Mouse (Mus musculus) splenic B cell, adult 2 months (primary cell): ENCODE data around the gene Gm128.

ENCODE experiments used
- DNase-seq: peaks from one replicate; pipeline ENCODE4 v3.0.0-alpha.2; 2011; ENCODE audit warnings: low read depth, low spot score
- H3K27me3 ChIP-seq: 2 replicates; pipeline ENCODE4 v1.6.1; 2012; ENCODE audit warnings: mild to moderate bottlenecking, low read length, moderate library complexity, mixed read lengths; ENCODE audit not compliant: control insufficient read depth, poor library complexity, insufficient read depth, severe bottlenecking
- H3K36me3 ChIP-seq: 2 replicates; pipeline ENCODE4 v1.6.1; 2012; ENCODE audit warnings: mild to moderate bottlenecking, low read length, moderate library complexity, mixed read lengths; ENCODE audit not compliant: control insufficient read depth, poor library complexity, insufficient read depth, severe bottlenecking

Gene Gm128

DNA sequence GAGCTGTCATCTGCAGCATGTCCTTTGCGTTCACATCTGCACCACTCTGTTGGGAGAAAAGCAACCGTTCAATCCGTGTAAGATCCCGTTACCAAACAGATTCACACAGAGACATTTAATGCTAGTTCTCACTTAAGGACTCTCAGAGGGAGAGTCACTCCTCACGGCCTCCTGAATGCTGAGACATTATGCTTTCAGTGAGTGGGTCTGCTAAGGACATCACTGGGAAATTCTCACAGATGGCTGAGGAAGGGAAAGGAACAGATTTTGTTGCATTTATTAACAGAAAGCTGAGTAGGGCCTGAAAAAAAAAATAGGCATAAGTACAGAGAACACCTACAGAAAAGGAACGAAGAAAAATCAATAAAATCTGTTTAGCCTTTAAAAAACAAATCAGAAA lies 37.5 kb downstream of the Gm128 start:
- no peak for DNase-seq

GRCm38 (mm10) chr3:95200562-95200961 lies 40.8 kb downstream of the Gm128 start:
- no peak for DNase-seq
- H3K27me3 ChIP-seq, result no peaks in the 10 kb centered on the region
- peaks cover 24% of the 10 kb centered on the region for H3K36me3 ChIP-seq

More for the DNA sequence above, 37.5 kb downstream of the Gm128 start:
- Histone ChIP-seq H3K36me3 (peaks cover 22% of the 10 kb centered on the region), H3K27me3 (no peaks in the 10 kb centered on the region)

- Histone ChIP-seq H3K36me3 (peaks cover 24% of the 10 kb centered on the region), H3K27me3 (no peaks in the 10 kb centered on the region)
- DNase-seq, result no peak
Observed at GRCm38 (mm10) chr3:95200132-95200531, 41.3 kb downstream of the Gm128 start.

- Histone ChIP-seq H3K36me3 (peaks cover 26% of the 10 kb centered on the region), H3K27me3 (no peaks in the 10 kb centered on the region)
- no peak for DNase-seq
Observed at GRCm38 (mm10) chr3:95199101-95199500, 42.3 kb downstream of the Gm128 start.

DNA sequence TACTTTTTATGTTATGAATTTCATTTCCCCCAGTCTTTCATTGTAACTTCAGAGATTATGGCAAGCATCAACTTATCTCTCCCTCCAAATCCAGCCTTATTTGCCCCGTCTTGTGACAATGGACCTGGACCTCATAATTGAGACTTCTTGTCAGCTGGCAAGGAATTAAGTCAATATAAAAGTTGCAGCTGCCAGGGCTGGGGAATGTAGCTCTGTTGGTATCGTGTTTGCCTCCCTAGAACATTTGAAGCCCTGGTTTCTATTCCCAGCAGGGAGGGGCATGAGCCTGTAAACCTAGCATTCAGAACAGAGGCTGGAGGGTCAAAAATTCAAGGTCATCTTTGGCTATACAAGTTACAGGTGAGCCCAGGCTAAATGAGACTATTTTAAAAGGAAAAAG lies 45.6 kb downstream of the Gm128 start:
- no peak for DNase-seq
- H3K36me3 ChIP-seq, result peaks cover 21% of the 10 kb centered on the region
- H3K27me3 ChIP-seq, result no peaks in the 10 kb centered on the region

GRCm38 (mm10) chr3:95194721-95195135 lies 46.7 kb downstream of the Gm128 start:
- Histone ChIP-seq H3K27me3 (no peaks in the 10 kb centered on the region), H3K36me3 (peaks cover 25% of the 10 kb centered on the region)
- no peak for DNase-seq
